16 mouse cellular contexts compared by ENCODE assay signal in the genomic region with DNA sequence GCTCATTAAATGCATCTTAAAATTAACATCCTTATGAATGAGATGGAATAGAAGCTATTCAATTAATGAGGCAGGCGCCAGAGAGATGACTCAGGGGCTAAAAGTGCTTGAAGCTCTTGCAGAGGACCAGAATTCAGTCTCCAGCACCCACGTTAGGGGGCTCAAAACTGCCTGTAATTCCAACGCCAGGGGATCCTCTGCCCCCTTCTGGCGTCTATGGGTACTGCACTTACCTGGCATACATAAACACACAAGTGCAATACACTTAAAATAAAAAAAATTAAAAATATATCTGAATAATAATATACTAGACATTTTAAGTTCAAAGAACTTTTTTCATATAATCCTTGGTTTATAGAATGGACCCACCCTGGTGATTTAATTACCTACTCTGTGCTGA. TPM values are rescaled to one million over a fixed set of nuclear protein-coding genes. Genes with fewer than 3 reads are reported as not detected.
DNase-seq lines count a peak whose midpoint lies in the region; ATAC-seq and TF ChIP-seq lines count a peak whose summit lies in the region.
"Had no signal": no experiment of that assay in that cellular context is flagged by ENCODE, and none has a peak within 500 bp of the region (broad histone marks: within the 10 kb centered on the region; RNA-seq: fewer than 3 reads in every experiment).

No protein-coding gene starts in this region.

- H3K36me3 ChIP-seq in kidney, postnatal 0 days (ENCODE audit: insufficient read depth, low read length), result no peaks in the 10 kb centered on the region
- no peaks in the 10 kb centered on the region for H3K36me3 ChIP-seq in testis, adult 2 months (ENCODE audit: control insufficient read depth, insufficient read depth, low read length)
- no peaks in the 10 kb centered on the region for H3K36me3 ChIP-seq in stomach, postnatal 0 days (ENCODE audit: control insufficient read depth, insufficient read depth, low read length)
- H3K36me3 ChIP-seq in forebrain, embryonic 13.5 days (ENCODE audit: poor library complexity, severe bottlenecking), result no peaks in the 10 kb centered on the region
- no peaks in the 10 kb centered on the region for H3K36me3 ChIP-seq in forebrain, embryonic 12.5 days (replicated peaks)
- H3K36me3 ChIP-seq: forebrain, embryonic 10.5 days; hindbrain, embryonic 13.5 days; midbrain, embryonic 12.5 days; stomach, embryonic 15.5 days had no signal

- DNase-seq in kidney, postnatal 0 days (ENCODE audit: low spot score), result no peak
- no peak for DNase-seq in kidney, adult 8-10 months
- DNase-seq in testis, postnatal 10 days (ENCODE audit: low spot score), result no peak
- no peak for DNase-seq in stomach, postnatal 0 days (ENCODE audit: low spot score)
- DNase-seq: cerebellum, adult 8-10 months; heart, adult 11 months; kidney, adult 18-20 months; lung, postnatal 36 days had no signal

- H3K4me3 ChIP-seq in kidney, postnatal 0 days (replicated peaks; ENCODE audit: low read depth, low read length), result no peak overlapping the region
- no peak overlapping the region for H3K4me3 ChIP-seq in testis, adult 2 months (ENCODE audit: control insufficient read depth, low read depth, low read length)
- no peak overlapping the region for H3K4me3 ChIP-seq in bone marrow macrophage, adult 2 months (ENCODE audit: insufficient read depth, low read length)
- no peak overlapping the region for H3K4me3 ChIP-seq in stomach, postnatal 0 days (ENCODE audit: low read depth, low read length)
- no peak overlapping the region for H3K4me3 ChIP-seq in forebrain, embryonic 13.5 days
- no peak overlapping the region for H3K4me3 ChIP-seq in forebrain, embryonic 12.5 days (replicated peaks)
- H3K4me3 ChIP-seq: forebrain, embryonic 10.5 days; hindbrain, embryonic 13.5 days; midbrain, embryonic 12.5 days; stomach, embryonic 15.5 days had no signal

- no peak overlapping the region for H3K9ac ChIP-seq in kidney, postnatal 0 days (ENCODE audit: low read depth, low read length)
- no peak overlapping the region for H3K9ac ChIP-seq in stomach, postnatal 0 days (ENCODE audit: low read length)
- no peak overlapping the region for H3K9ac ChIP-seq in forebrain, embryonic 13.5 days
- H3K9ac ChIP-seq in forebrain, embryonic 12.5 days, result no peak overlapping the region
- H3K9ac ChIP-seq: hindbrain, embryonic 13.5 days; midbrain, embryonic 12.5 days; stomach, embryonic 15.5 days had no signal

- no peak overlapping the region for H3K27ac ChIP-seq in kidney, postnatal 0 days
- no peak overlapping the region for H3K27ac ChIP-seq in testis, adult 2 months (ENCODE audit: control insufficient read depth, insufficient read depth, low read depth, low read length)
- H3K27ac ChIP-seq in bone marrow macrophage, adult 2 months (ENCODE audit: insufficient read depth, low read depth, low read length), result no peak overlapping the region
- no peak overlapping the region for H3K27ac ChIP-seq in stomach, postnatal 0 days (replicated peaks)
- no peak overlapping the region for H3K27ac ChIP-seq in forebrain, embryonic 13.5 days
- no peak overlapping the region for H3K27ac ChIP-seq in forebrain, embryonic 12.5 days
- H3K27ac ChIP-seq: forebrain, embryonic 10.5 days; hindbrain, embryonic 13.5 days; midbrain, embryonic 12.5 days; stomach, embryonic 15.5 days had no signal

- peak; percentile 17; the same call in 1 of the 2 replicates for TF ChIP-seq CTCF in kidney, postnatal 0 days (IDR thresholded peaks at IDR 0.05; ENCODE audit: low read depth)
- TF ChIP-seq CTCF in testis, adult 2 months (IDR thresholded peaks at IDR 0.05; ENCODE audit: control insufficient read depth, insufficient read depth, insufficient replicate concordance, low read depth, low read length), result peak; percentile 57; the same call in 1 of the 2 replicates
- 0 out of 2 replicates have a peak, but pooled peaks have one; percentile 19 for TF ChIP-seq CTCF in bone marrow macrophage, adult 2 months (IDR thresholded peaks at IDR 0.05; ENCODE audit: low read depth, low read length)
- TF ChIP-seq CTCF in stomach, postnatal 0 days (IDR thresholded peaks at IDR 0.05; ENCODE audit: low read depth), result peak; percentile 35

- TF ChIP-seq POLR2A in testis, adult 2 months (IDR thresholded peaks at IDR 0.05; ENCODE audit: control insufficient read depth, low read depth, low read length), result no peak
- TF ChIP-seq POLR2A in bone marrow macrophage, adult 2 months (IDR thresholded peaks at IDR 0.05; ENCODE audit: borderline replicate concordance, low read depth, low read length), result no peak

- no peaks in the 10 kb centered on the region for H3K9me3 ChIP-seq in kidney, postnatal 0 days (replicated peaks; ENCODE audit: low read length)
- no peaks in the 10 kb centered on the region for H3K9me3 ChIP-seq in stomach, postnatal 0 days (ENCODE audit: control insufficient read depth, low read length)
- H3K9me3 ChIP-seq in forebrain, embryonic 13.5 days (replicated peaks), result no peaks in the 10 kb centered on the region
- H3K9me3 ChIP-seq in forebrain, embryonic 12.5 days, result no peaks in the 10 kb centered on the region
- H3K9me3 ChIP-seq: forebrain, embryonic 10.5 days; hindbrain, embryonic 13.5 days; midbrain, embryonic 12.5 days; stomach, embryonic 15.5 days had no signal

- WGBS in kidney, postnatal 0 days, result 62% methylated on average over 4 of the region's 4 CpGs
- 66% methylated on average over 4 of the region's 4 CpGs for WGBS in stomach, postnatal 0 days
- 59% methylated on average over 4 of the region's 4 CpGs for WGBS in forebrain, embryonic 13.5 days
- 62% methylated on average over 4 of the region's 4 CpGs for WGBS in forebrain, embryonic 12.5 days

- no peak for TF ChIP-seq EP300 in stomach, postnatal 0 days (optimal IDR thresholded peaks at IDR 0.05)

- H3K4me2 ChIP-seq in kidney, postnatal 0 days (ENCODE audit: low read length), result no peak overlapping the region
- no peak overlapping the region for H3K4me2 ChIP-seq in stomach, postnatal 0 days (replicated peaks; ENCODE audit: low read depth)
- no peak overlapping the region for H3K4me2 ChIP-seq in forebrain, embryonic 13.5 days
- no peak overlapping the region for H3K4me2 ChIP-seq in forebrain, embryonic 12.5 days
- H3K4me2 ChIP-seq: hindbrain, embryonic 13.5 days; midbrain, embryonic 12.5 days; stomach, embryonic 15.5 days had no signal

- no peaks in the 10 kb centered on the region for H3K4me1 ChIP-seq in kidney, postnatal 0 days (replicated peaks; ENCODE audit: insufficient read depth, low read length)
- no peaks in the 10 kb centered on the region for H3K4me1 ChIP-seq in testis, adult 2 months (ENCODE audit: control insufficient read depth, insufficient read depth, low read length)
- peaks cover 8% of the 10 kb centered on the region for H3K4me1 ChIP-seq in bone marrow macrophage, adult 2 months (ENCODE audit: control insufficient read depth, insufficient read depth, low read length)
- no peaks in the 10 kb centered on the region for H3K4me1 ChIP-seq in stomach, postnatal 0 days (replicated peaks; ENCODE audit: control insufficient read depth, insufficient read depth)
- no peaks in the 10 kb centered on the region for H3K4me1 ChIP-seq in forebrain, embryonic 13.5 days
- no peaks in the 10 kb centered on the region for H3K4me1 ChIP-seq in forebrain, embryonic 12.5 days
- H3K4me1 ChIP-seq: forebrain, embryonic 10.5 days; hindbrain, embryonic 13.5 days; midbrain, embryonic 12.5 days; stomach, embryonic 15.5 days had no signal

- no peak for ATAC-seq in kidney, postnatal 0 days (replicated peaks; ENCODE audit: low FRiP score, low read depth)
- no peak for ATAC-seq in stomach, postnatal 0 days (ENCODE audit: low FRiP score, low TSS enrichment)
- no peak for ATAC-seq in forebrain, embryonic 13.5 days
- no peak for ATAC-seq in forebrain, embryonic 12.5 days (ENCODE audit: low FRiP score)

- H3K27me3 ChIP-seq in kidney, postnatal 0 days (ENCODE audit: insufficient read depth, low read length), result no peaks in the 10 kb centered on the region
- no peaks in the 10 kb centered on the region for H3K27me3 ChIP-seq in testis, adult 2 months (ENCODE audit: control insufficient read depth, insufficient read depth, low read length)
- H3K27me3 ChIP-seq in stomach, postnatal 0 days (ENCODE audit: control insufficient read depth, insufficient read depth, low read length), result no peaks in the 10 kb centered on the region
- no peaks in the 10 kb centered on the region for H3K27me3 ChIP-seq in forebrain, embryonic 13.5 days
- H3K27me3 ChIP-seq in forebrain, embryonic 12.5 days, result no peaks in the 10 kb centered on the region
- H3K27me3 ChIP-seq: hindbrain, embryonic 13.5 days; midbrain, embryonic 12.5 days; stomach, embryonic 15.5 days had no signal

RNA-seq across cellular contexts. Expression of gene Kctd3, which starts 49.8 kb away (rescaled TPM):
- 21.0 and 22.2 TPM in 2 replicates for polyA plus RNA-seq in kidney, postnatal 0 days (2015; fragmentation: Nextera tagmentation; extraction: Ambion mirVana)
- 16.8 and 19.3 TPM in 2 replicates for polyA plus RNA-seq in testis, adult 2 months (2012; rRNA removed)
- 10.4 and 12.9 TPM in 2 replicates for polyA plus RNA-seq in bone marrow macrophage, adult 2 months (2012; ENCODE audit: insufficient read depth, insufficient read length, missing spikeins)
- polyA plus RNA-seq in stomach, postnatal 0 days (2015; fragmentation: Nextera tagmentation; extraction: Ambion mirVana), result 13.6 and 16.0 TPM in 2 replicates
- polyA plus RNA-seq in forebrain, embryonic 13.5 days (2015; fragmentation: Nextera tagmentation; extraction: Ambion mirVana), result 31.8 and 34.4 TPM in 2 replicates
- polyA plus RNA-seq in forebrain, embryonic 12.5 days (2016; fragmentation: Nextera tagmentation; extraction: Ambion mirVana), result 37.9 and 39.4 TPM in 2 replicates
